Mouse (Mus musculus) embryonic facial prominence, embryonic 14.5 days (tissue): ENCODE data around the gene Slc9a8. TPM values are rescaled to one million over a fixed set of nuclear protein-coding genes. Genes with fewer than 3 reads are reported as not detected.

Experiments
- ATAC-seq: fragments of 200-750 bp; cut with Nextera tagmentation; 2 replicates; pipeline ENCODE4 v1.8.0; 2017; ENCODE audit warnings: low read depth, moderate number of reproducible peaks, moderate TSS enrichment
- DNase-seq: peaks from one replicate; pipeline ENCODE4 v3.0.0-alpha.2; 2015; ENCODE audit warnings: low spot score
- H3K27ac ChIP-seq: fragments of 300-500 bp; sonication (generic); replicated peaks from 2 replicates; pipeline ENCODE4 v1.5.1; 2014; ENCODE audit warnings: low read depth, mild to moderate bottlenecking, low read length, moderate library complexity
- H3K27me3 ChIP-seq: fragments of 300-500 bp; sonication (generic); replicated peaks from 2 replicates; pipeline ENCODE4 v1.6.1; 2014; ENCODE audit warnings: low read length; ENCODE audit not compliant: control insufficient read depth, insufficient read depth
- H3K36me3 ChIP-seq: fragments of 300-500 bp; sonication (generic); 2 replicates; pipeline ENCODE4 v1.6.1; 2014; ENCODE audit warnings: low read length, mixed read lengths; ENCODE audit not compliant: control insufficient read depth, insufficient read depth
- H3K4me1 ChIP-seq: fragments of 300-500 bp; sonication (generic); 2 replicates; pipeline ENCODE4 v1.6.1; 2014; ENCODE audit warnings: antibody characterized with exemption, low read length; ENCODE audit not compliant: control insufficient read depth, insufficient read depth
- H3K4me2 ChIP-seq: fragments of 300-500 bp; sonication (generic); 2 replicates; pipeline ENCODE4 v1.6.1; 2014; ENCODE audit warnings: low read depth, mild to moderate bottlenecking, low read length, moderate library complexity, mixed read lengths
- H3K4me3 ChIP-seq: fragments of 300-500 bp; sonication (generic); 2 replicates; pipeline ENCODE4 v1.5.1; 2014; ENCODE audit warnings: low read depth, mild to moderate bottlenecking, low read length
- H3K9ac ChIP-seq: fragments of 300-500 bp; sonication (generic); 2 replicates; pipeline ENCODE4 v1.6.1; 2014; ENCODE audit warnings: low read depth, mild to moderate bottlenecking, low read length, moderate library complexity, mixed read lengths
- H3K9me3 ChIP-seq: fragments of 300-500 bp; sonication (generic); 2 replicates; pipeline ENCODE4 v1.6.1; 2016; ENCODE audit warnings: low read length; ENCODE audit not compliant: control insufficient read depth
- WGBS: fragments of 180-500 bp; shearing (Covaris S2); extraction: QIAGEN DNeasy Blood & Tissue Kit; methylation state at CpG from one replicate; pipeline ENCODE4 v1.1.7; 2014; 5-methylcytosine and 5-hydroxymethylcytosine counted together
- polyA plus RNA-seq: library from polyadenylated mRNA; unstranded; fragments of >200 nt; fragmentation: Nextera tagmentation; extraction: Ambion mirVana; gene quantifications from 2 replicates; pipeline ENCODE4 v1.2.1, GENCODE M21; 2014

Slc9a8 gene
- polyA plus RNA-seq, 1 experiment from 2014 or later, result 13.6 TPM

DNA sequence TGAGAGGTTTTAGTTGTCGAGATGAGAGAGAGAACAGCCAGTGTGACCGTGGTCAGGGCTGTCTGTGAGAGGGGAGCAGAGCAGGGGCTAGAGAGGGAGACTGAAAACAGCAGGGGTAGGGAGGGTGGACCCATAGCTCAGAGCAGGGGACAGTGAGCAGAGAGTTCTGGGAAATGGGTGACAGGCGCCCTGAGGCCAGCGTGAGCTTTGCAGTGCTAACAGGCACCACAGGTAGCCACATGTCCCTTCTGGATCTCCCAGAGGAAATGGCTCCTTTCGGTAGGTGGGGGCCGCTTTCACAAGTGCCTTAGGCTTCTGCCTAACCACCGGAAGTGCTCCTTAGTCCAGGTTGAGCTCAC is 9.9 kb downstream of the Slc9a8 start:
- no peaks in the 10 kb centered on the region for H3K9me3 ChIP-seq
- H3K4me3 ChIP-seq, result no peak overlapping the region
- H3K9ac ChIP-seq, result no peak overlapping the region
- no peaks in the 10 kb centered on the region for H3K27me3 ChIP-seq
- 71% methylated on average over 7 of the region's 7 CpGs for WGBS
- ATAC-seq, result no peak
- no peak overlapping the region for H3K4me2 ChIP-seq
- DNase-seq, result no peak
- H3K4me1 ChIP-seq, result no peaks in the 10 kb centered on the region
- no peak overlapping the region for H3K27ac ChIP-seq
- H3K36me3 ChIP-seq, result peaks cover 58% of the 10 kb centered on the region

DNA sequence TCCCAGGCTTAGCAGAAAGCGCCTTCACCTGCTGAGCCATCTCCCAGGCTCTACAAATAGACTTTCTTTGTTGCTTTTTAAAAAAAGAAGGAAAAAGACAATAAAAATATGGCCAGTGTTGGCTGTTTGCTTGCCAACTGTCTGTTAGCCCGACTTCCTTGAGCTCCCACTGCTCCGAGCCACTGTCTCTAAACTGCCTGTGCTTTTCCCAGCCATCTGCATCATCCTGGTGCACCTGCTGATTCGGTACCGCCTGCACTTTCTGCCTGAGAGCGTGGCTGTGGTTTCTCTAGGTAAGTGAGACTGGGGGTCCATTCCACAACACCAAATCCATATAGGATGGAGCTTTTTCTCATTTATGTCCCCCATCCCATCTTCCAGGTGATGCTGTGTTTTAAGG is 13.1 kb downstream of the Slc9a8 start:
- Histone ChIP-seq H3K36me3 (peaks cover 51% of the 10 kb centered on the region), H3K9ac (no peak overlapping the region), H3K27ac (no peak overlapping the region), H3K27me3 (no peaks in the 10 kb centered on the region), H3K4me1 (no peaks in the 10 kb centered on the region), H3K4me2 (no peak overlapping the region), H3K9me3 (no peaks in the 10 kb centered on the region), H3K4me3 (no peak overlapping the region)
- DNase-seq, result no peak
- WGBS, result 90% methylated on average over 6 of the region's 6 CpGs
- ATAC-seq, result no peak

DNA sequence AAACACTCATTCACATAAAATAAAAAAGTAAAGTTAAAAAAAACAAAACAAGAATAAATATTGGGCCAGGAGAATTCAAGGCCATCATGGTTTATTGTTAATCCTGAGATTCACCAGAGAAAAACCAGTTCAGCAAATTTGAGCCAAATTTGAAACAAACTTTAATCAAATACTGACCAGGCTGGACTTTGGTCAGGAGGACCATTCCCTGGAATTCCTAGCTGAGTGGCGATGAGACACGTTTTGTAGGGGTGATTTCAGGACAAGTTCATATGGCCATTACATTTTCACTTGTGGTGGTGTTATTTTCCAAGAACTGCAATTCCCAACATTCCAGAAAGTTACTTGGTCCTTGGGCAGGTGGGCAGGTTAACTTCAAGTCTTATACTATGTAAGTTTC is 14.1 kb downstream of the Slc9a8 start:
- H3K9ac ChIP-seq, result no peak overlapping the region
- no peak for ATAC-seq
- 91% methylated on average over 2 of the region's 2 CpGs for WGBS

DNA sequence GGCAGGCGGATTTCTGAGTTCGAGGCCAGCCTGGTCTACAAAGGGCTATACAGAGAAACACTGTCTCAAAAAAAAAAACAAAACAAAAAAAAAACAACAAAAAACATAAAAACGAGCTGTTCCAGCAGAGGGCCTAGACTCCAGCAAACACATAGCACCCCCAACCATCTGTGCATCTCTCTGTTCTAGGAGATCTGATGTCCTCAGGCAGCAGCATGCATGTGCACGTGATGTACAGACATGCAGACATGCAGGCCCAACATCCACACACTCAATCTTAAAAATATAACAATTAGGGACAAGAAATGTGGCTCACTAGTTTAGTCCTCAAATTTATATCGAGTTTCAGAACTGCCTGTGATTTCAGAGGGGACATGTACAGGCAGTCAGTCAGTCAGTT is 14.9 kb downstream of the Slc9a8 start:
- WGBS, result 91% methylated on average over 5 of the region's 5 CpGs

More for the DNA sequence above, 14.1 kb downstream of the Slc9a8 start:
- Histone ChIP-seq H3K9me3 (no peaks in the 10 kb centered on the region), H3K27ac (no peak overlapping the region), H3K36me3 (peaks cover 52% of the 10 kb centered on the region), H3K4me2 (no peak overlapping the region), H3K27me3 (no peaks in the 10 kb centered on the region), H3K4me1 (no peaks in the 10 kb centered on the region), H3K4me3 (no peak overlapping the region)
- DNase-seq, result no peak

DNA sequence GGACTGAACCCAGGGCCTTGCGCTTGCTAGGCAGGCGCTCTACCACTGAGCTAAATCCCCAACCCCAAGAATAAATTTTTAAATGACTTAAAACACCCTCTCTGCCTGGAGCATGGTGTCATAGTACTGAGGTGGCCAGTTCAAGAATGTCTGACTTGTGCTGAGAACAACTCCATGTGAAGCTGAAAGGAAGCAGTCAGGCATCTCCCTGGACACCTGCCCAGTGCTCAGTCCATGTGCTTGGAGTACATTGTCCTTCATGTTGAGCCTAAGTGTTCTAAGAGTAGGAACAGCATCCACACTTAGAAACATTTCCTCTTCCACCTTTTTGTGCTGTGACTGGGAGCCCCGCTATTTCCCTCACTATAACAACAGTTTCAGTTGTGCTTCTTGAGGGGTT is 17.9 kb downstream of the Slc9a8 start:
- Histone ChIP-seq H3K4me1 (no peaks in the 10 kb centered on the region), H3K4me2 (no peak overlapping the region), H3K27ac (no peak overlapping the region), H3K9ac (no peak overlapping the region), H3K4me3 (no peak overlapping the region), H3K27me3 (no peaks in the 10 kb centered on the region), H3K9me3 (no peaks in the 10 kb centered on the region), H3K36me3 (peaks cover 64% of the 10 kb centered on the region)
- ATAC-seq, result no peak
- 95% methylated on average over 3 of the region's 3 CpGs for WGBS
- DNase-seq, result no peak

More for the DNA sequence above, 14.9 kb downstream of the Slc9a8 start:
- ATAC-seq, result no peak
- H3K4me1 ChIP-seq, result no peaks in the 10 kb centered on the region
- H3K27ac ChIP-seq, result no peak overlapping the region
- H3K36me3 ChIP-seq, result peaks cover 54% of the 10 kb centered on the region
- H3K9me3 ChIP-seq, result no peaks in the 10 kb centered on the region
- H3K27me3 ChIP-seq, result no peaks in the 10 kb centered on the region
- no peak overlapping the region for H3K9ac ChIP-seq
- no peak overlapping the region for H3K4me3 ChIP-seq
- no peak overlapping the region for H3K4me2 ChIP-seq
- no peak for DNase-seq

DNA sequence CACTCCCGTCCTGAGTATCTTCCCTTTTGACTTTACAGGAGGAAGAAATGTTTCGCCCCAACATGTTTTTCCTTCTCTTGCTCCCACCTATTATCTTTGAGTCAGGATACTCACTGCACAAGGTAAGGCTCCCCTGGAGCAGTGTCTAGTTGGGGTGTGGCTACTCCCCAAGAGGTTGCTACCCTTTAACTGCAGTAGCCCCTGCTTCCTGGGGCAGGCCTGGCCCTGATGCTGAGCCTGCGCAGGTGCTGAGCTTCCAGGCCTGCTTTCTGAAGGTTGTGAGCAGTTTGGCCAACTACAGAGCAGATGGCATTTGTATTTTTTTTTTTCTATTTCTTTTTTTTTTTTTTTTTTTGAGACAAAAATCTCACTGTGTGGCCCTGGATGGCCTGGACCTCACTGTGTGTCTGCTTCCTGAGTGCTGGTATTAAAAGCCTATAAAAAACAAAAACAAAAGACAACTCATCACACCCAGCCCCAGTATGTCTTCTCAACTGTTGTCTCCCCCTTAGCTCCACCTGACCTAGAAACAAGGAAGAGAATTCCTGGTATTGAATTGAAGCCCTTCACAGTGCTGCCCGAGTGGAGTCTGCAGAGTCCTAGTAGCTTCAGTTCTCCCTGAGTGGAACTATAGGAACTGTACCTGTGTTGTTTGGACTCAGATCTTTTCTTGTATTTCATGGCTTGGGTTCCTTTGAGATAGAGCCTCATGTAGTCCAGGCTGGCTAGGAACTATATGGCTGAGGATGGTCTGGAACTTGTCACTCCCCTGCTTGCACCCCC is 22.1 kb downstream of the Slc9a8 start:
- peaks cover 43% of the 10 kb centered on the region; the same call in 1 of the 2 replicates for H3K36me3 ChIP-seq
- no peak overlapping the region for H3K4me2 ChIP-seq
- WGBS, result 88% methylated on average over 4 of the region's 4 CpGs

DNA sequence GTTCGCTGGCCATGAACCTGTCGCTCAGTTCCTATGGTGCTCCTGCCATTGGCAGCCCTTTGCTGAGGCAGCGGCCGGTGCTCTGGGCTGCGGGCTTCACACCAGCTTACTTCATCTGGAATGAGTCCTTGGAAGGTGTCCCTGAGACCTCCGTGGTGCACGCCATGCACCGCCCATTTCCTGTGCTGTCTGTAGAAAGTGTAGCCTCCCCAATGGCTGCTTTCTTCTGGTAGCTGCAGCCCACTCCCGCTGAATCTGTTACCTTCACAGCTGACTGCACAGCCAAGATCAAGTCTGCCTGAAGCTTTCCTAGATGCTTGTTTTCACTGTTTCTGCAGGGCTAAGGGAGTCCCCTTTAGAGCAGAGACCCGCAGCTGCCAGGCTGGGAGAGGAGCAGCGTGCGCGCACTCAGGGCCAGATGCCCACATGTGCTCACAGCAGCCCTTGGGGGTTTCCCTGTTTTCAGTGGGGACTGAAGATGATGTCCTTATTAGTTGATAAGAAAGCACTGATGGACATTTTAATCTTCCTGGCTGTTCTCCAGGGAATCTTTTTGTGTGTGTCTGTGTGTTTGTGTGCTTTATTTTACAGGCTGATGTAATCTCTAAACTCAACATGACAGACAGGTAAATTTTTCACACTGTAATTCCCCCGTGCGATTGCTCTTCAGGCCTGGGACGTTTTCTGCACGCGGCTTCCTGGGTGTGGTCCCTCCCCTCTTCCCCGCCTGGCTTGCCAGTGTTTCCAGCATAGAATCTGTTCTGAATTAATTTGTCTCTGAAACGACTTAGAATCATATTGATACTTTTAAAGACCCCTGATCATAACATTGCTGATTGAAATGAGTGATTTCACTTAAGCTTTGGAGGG is 24.6 kb downstream of the Slc9a8 start:
- H3K4me1 ChIP-seq, result no peaks in the 10 kb centered on the region
- H3K9me3 ChIP-seq, result no peaks in the 10 kb centered on the region
- H3K9ac ChIP-seq, result no peak overlapping the region
- H3K27me3 ChIP-seq, result no peaks in the 10 kb centered on the region
- peak overlapping the region; percentile 45 for H3K27ac ChIP-seq
- WGBS, result 50% methylated on average over 20 of the region's 20 CpGs
- peak; percentile 57 for DNase-seq
- H3K4me3 ChIP-seq, result no peak overlapping the region
- no peak overlapping the region for H3K4me2 ChIP-seq
- peaks cover 51% of the 10 kb centered on the region for H3K36me3 ChIP-seq
- peak; percentile 54; the same call in 1 of the 2 replicates for ATAC-seq

More for the DNA sequence above, 22.1 kb downstream of the Slc9a8 start:
- Histone ChIP-seq H3K4me3 (no peak overlapping the region), H3K27me3 (no peaks in the 10 kb centered on the region), H3K4me1 (no peaks in the 10 kb centered on the region), H3K9me3 (no peaks in the 10 kb centered on the region), H3K9ac (no peak overlapping the region), H3K27ac (no peak overlapping the region)
- no peak for DNase-seq
- ATAC-seq, result no peak

DNA sequence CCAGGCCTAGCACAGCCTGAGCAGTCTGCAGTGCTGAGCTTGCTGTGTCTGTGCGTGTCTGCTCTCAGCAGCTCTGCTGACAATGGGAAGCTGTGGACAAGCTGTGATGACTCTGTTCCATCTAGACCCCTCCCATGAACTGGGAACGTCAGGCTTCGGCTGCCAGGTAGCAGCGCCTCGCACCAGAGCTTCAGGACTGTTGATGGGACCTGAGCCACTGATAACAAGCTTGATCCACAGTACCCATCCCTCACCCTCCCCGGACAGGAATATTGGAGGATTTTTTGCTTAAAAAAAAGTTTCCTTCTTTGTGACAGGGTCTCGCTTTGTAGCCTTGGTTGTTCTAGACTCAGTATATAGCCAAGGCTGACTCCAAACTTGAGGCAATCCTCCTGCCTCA is 25.7 kb downstream of the Slc9a8 start:
- Histone ChIP-seq H3K4me2 (no peak overlapping the region), H3K27me3 (no peaks in the 10 kb centered on the region), H3K36me3 (peaks cover 48% of the 10 kb centered on the region), H3K4me1 (no peaks in the 10 kb centered on the region), H3K9me3 (no peaks in the 10 kb centered on the region), H3K9ac (no peak overlapping the region), H3K27ac (peak overlapping the region; percentile 45; the same call in 1 of the 2 replicates), H3K4me3 (no peak overlapping the region)
- no peak for DNase-seq
- 88% methylated on average over 7 of the region's 7 CpGs for WGBS
- no peak for ATAC-seq
